ENCODE assay signal across 9 mouse cellular contexts in genomic region chr4:149977801-149978544, GRCm38 (mm10). TPM values are rescaled to one million over a fixed set of nuclear protein-coding genes. Genes with fewer than 3 reads are reported as not detected.
DNase-seq lines count a peak whose midpoint lies in the region; ATAC-seq and TF ChIP-seq lines count a peak whose summit lies in the region.
"Had no signal": no experiment of that assay in that cellular context is flagged by ENCODE, and none has a peak within 500 bp of the region (broad histone marks: within the 10 kb centered on the region; RNA-seq: fewer than 3 reads in every experiment).

No protein-coding gene starts in this region.

- peak; percentile 16 for DNase-seq in kidney, adult 18-20 months
- DNase-seq in kidney, adult 11 months, result no peak
- peak; percentile 79 for DNase-seq in NIH3T3 (ENCODE audit: low read depth)
- DNase-seq in limb, embryonic 10.5 days (ENCODE audit: low spot score), result no peak
- no peak for DNase-seq in layer of hippocampus, adult 2 months (ENCODE audit: low spot score in 2 of 2)
- DNase-seq in urinary bladder, postnatal 25 days (ENCODE audit: low spot score), result no peak
- DNase-seq in cerebellum, adult 9-11 months, result no peak

- 0 out of 2 replicates have a peak overlapping the region, but pooled peaks have one; percentile 3 for H3K4me2 ChIP-seq in embryonic facial prominence, embryonic 13.5 days

- ATAC-seq in embryonic facial prominence, embryonic 13.5 days (ENCODE audit: insufficient number of reproducible peaks, insufficient read depth, low FRiP score, low TSS enrichment, low read depth), result no peak; the same call in 1 of the 2 replicates

- no peaks in the 10 kb centered on the region for H3K9me3 ChIP-seq in embryonic facial prominence, embryonic 13.5 days
- H3K9me3 ChIP-seq in limb, embryonic 10.5 days (replicated peaks), result no peaks in the 10 kb centered on the region
- H3K9me3 ChIP-seq: megakaryocyte, embryonic 14.5 days had no signal

- TF ChIP-seq CTCF in layer of hippocampus, adult 2 months (conservative IDR thresholded peaks at IDR 0.05), result no peak

- no peak overlapping the region for H3K4me3 ChIP-seq in embryonic facial prominence, embryonic 13.5 days
- no peak overlapping the region for H3K4me3 ChIP-seq in limb, embryonic 10.5 days
- H3K4me3 ChIP-seq in layer of hippocampus, adult 2 months, result no peak overlapping the region
- H3K4me3 ChIP-seq: megakaryocyte, embryonic 14.5 days had no signal

- peaks cover 41% of the 10 kb centered on the region for H3K4me1 ChIP-seq in embryonic facial prominence, embryonic 13.5 days
- H3K4me1 ChIP-seq in limb, embryonic 10.5 days, result peaks cover 49% of the 10 kb centered on the region

- H3K27me3 ChIP-seq in embryonic facial prominence, embryonic 13.5 days, result no peaks in the 10 kb centered on the region
- H3K27me3 ChIP-seq in limb, embryonic 10.5 days (ENCODE audit: low read depth, poor library complexity, severe bottlenecking), result peaks cover 10% of the 10 kb centered on the region; the same call in 1 of the 2 replicates

- WGBS in embryonic facial prominence, embryonic 13.5 days, result 45% methylated on average over 17 of the region's 17 CpGs
- 74% methylated on average over 17 of the region's 17 CpGs for WGBS in limb, embryonic 10.5 days

- H3K27ac ChIP-seq in embryonic facial prominence, embryonic 13.5 days, result peak overlapping the region; percentile 57; the same call in 1 of the 2 replicates
- peak overlapping the region; percentile 25; the same call in 1 of the 2 replicates for H3K27ac ChIP-seq in limb, embryonic 10.5 days
- no peak overlapping the region for H3K27ac ChIP-seq in layer of hippocampus, adult 2 months

- H3K9ac ChIP-seq in embryonic facial prominence, embryonic 13.5 days, result peak overlapping the region; percentile 40; the same call in 1 of the 2 replicates

- H3K36me3 ChIP-seq in embryonic facial prominence, embryonic 13.5 days, result peaks cover 15% of the 10 kb centered on the region
- H3K36me3 ChIP-seq in limb, embryonic 10.5 days, result no peaks in the 10 kb centered on the region

RNA-seq across cellular contexts. Expression of gene Spsb1, which starts 23.1 kb away (rescaled TPM):
- polyA plus RNA-seq in embryonic facial prominence, embryonic 13.5 days (2015; fragmentation: Nextera tagmentation; extraction: Ambion mirVana), result 12.2 and 13.5 TPM in 2 replicates
- polyA plus RNA-seq in limb, embryonic 10.5 days (2016; fragmentation: Nextera tagmentation; extraction: Ambion mirVana), result 13.7 and 18.8 TPM in 2 replicates
- 10 to 100 TPM; 30.3 to 33.3 TPM for total RNA-seq in layer of hippocampus, adult 2 months (2021)

RNA-seq across cellular contexts. Expression of gene H6pd, which starts 30.9 kb away (rescaled TPM):
- 7.0 and 8.0 TPM in 2 replicates for polyA plus RNA-seq in embryonic facial prominence, embryonic 13.5 days (2015; fragmentation: Nextera tagmentation; extraction: Ambion mirVana)
- polyA plus RNA-seq in limb, embryonic 10.5 days (2016; fragmentation: Nextera tagmentation; extraction: Ambion mirVana), result 4.5 and 5.6 TPM in 2 replicates
- 10 to 100 TPM in 1 of 2 experiments, 1 to 10 TPM in 1; 9.5 to 11.1 TPM for total RNA-seq in layer of hippocampus, adult 2 months (2021)

Comparison
In these comparisons a context has a peak if more than half of its experiments do, and no peak if none do; other contexts are left out.
1. DNase-seq: peak in kidney, adult 18-20 months (single experiment) and NIH3T3 (single experiment); none in kidney, adult 11 months (single experiment), limb, embryonic 10.5 days (single experiment), layer of hippocampus, adult 2 months (0 of 2), urinary bladder, postnatal 25 days (single experiment) and cerebellum, adult 9-11 months (single experiment).